Mouse (Mus musculus) C2C12 (cell line): ENCODE measurements around the gene Msh2.

Source experiments
- CEBPB ChIP-seq: IDR thresholded peaks from one replicate; pipeline ENCODE4 v1.6.1; 2011; ENCODE audit warnings: low read depth, mild to moderate bottlenecking, control low read depth, moderate library complexity
- CTCF ChIP-seq: IDR thresholded peaks from one replicate; pipeline ENCODE4 v1.5.1; 2011; ENCODE audit not compliant: control insufficient read depth, insufficient read depth, insufficient read length
- FOSL1 ChIP-seq: IDR thresholded peaks from one replicate; pipeline ENCODE4 v1.8.0; 2011; ENCODE audit warnings: mild to moderate bottlenecking, low read length; ENCODE audit not compliant: poor library complexity, insufficient read depth, severe bottlenecking
- MAX ChIP-seq: IDR thresholded peaks from one replicate; pipeline ENCODE4 v1.6.1; 2011; ENCODE audit warnings: mild to moderate bottlenecking, control low read depth
- MYOD1 ChIP-seq: IDR thresholded peaks from one replicate; pipeline ENCODE4 v1.6.1; 2011; ENCODE audit warnings: low read depth; ENCODE audit not compliant: control insufficient read depth, insufficient read length
- MYOG ChIP-seq: IDR thresholded peaks from one replicate; pipeline ENCODE4 v1.6.1; 2011; ENCODE audit not compliant: control insufficient read depth, insufficient read length; ENCODE audit errors: extremely low read depth
- USF1 ChIP-seq: IDR thresholded peaks from one replicate; pipeline ENCODE4 v1.6.1; 2011; ENCODE audit warnings: low read depth, mild to moderate bottlenecking, control low read depth, moderate library complexity

DNA sequence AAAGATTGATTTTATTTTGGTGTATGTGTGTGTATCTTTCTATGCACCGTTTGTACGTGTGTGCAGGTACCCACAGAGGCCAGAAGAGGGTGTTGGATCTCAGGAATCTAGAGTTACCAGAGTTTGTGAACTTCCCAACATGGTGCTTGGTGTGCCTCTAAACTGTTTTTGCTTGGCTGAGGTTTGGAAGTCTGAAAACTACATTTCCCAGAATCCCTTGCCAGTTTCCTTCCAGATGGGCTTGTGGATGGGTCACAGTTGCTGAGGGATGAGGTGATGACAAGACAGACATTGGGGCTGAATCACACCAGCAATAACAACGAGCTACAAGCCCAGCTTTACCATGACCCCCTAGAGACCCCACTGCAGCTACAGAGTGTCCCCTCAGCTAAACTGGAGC lies 65.0 kb downstream of the Msh2 start:
- TF ChIP-seq CEBPB = no peak
- no peak for TF ChIP-seq CTCF
- no peak for TF ChIP-seq FOSL1
- no peak for TF ChIP-seq MAX
- TF ChIP-seq MYOD1 = no peak
- TF ChIP-seq MYOG = no peak
- no peak for TF ChIP-seq USF1
